Mouse (Mus musculus) hindbrain, embryonic 16.5 days (tissue): Measurements from ENCODE around the gene Olfr806. TPM values are rescaled to one million over a fixed set of nuclear protein-coding genes. Genes with fewer than 3 reads are reported as not detected.

Experiments used
- microRNA-seq: library from miRNA; unstranded; fragments of <30 nt; microRNA quantifications from one replicate; pipeline ENCODE4, GENCODE M21; 2017
- polyA plus RNA-seq: library from polyadenylated mRNA; unstranded; fragments of >200 nt; fragmentation: Nextera tagmentation; extraction: Ambion mirVana; gene quantifications from 2 replicates; pipeline ENCODE4 v1.2.1, GENCODE M21; 2015

Gene Olfr806
- polyA plus RNA-seq, 1 experiment from 2014 or later = not detected

Small RNAs within 50 kb of the gene (microRNA-seq; reads per million reads assigned to microRNA genes)
- not detected for gene Gm24485

Other genes starting within 250 kb of the Olfr806 start
- not detected in 2 replicates for gene Olfr790, start 243.4 kb downstream of the Olfr806 start, polyA plus RNA-seq
- not detected in 2 replicates for gene Olfr791, start 220.1 kb downstream of the Olfr806 start, polyA plus RNA-seq
- gene Olfr792, start 202.8 kb downstream of the Olfr806 start, polyA plus RNA-seq = not detected in 2 replicates
- gene Olfr794, start 174.3 kb downstream of the Olfr806 start, polyA plus RNA-seq = not detected in 2 replicates
- not detected in 2 replicates for gene Olfr796, start 129.4 kb downstream of the Olfr806 start, polyA plus RNA-seq
- gene Olfr798, start 114.0 kb downstream of the Olfr806 start, polyA plus RNA-seq = not detected in 2 replicates
- gene Olfr799, start 104.4 kb downstream of the Olfr806 start, polyA plus RNA-seq = not detected in 2 replicates
- not detected in 2 replicates for gene Olfr800, start 84.2 kb downstream of the Olfr806 start, polyA plus RNA-seq
- gene Olfr801, start 68.1 kb downstream of the Olfr806 start, polyA plus RNA-seq = not detected in 2 replicates
- gene Olfr802, start 53.8 kb downstream of the Olfr806 start, polyA plus RNA-seq = 0.02 TPM in 1 of 2 replicates, not detected in the other
- gene Olfr803, start 47.6 kb downstream of the Olfr806 start, polyA plus RNA-seq = not detected in 2 replicates
- not detected in 2 replicates for gene Olfr804, start 38.7 kb downstream of the Olfr806 start, polyA plus RNA-seq
- not detected in 2 replicates for gene Olfr805, start 12.5 kb downstream of the Olfr806 start, polyA plus RNA-seq
- gene Olfr807, start 15.9 kb upstream of the Olfr806 start, polyA plus RNA-seq = not detected in 2 replicates
- not detected in 2 replicates for gene Olfr808, start 23.6 kb upstream of the Olfr806 start, polyA plus RNA-seq
- not detected in 2 replicates for gene Olfr809, start 32.7 kb upstream of the Olfr806 start, polyA plus RNA-seq
- not detected in 2 replicates for gene Olfr810, start 53.0 kb upstream of the Olfr806 start, polyA plus RNA-seq
- not detected in 2 replicates for gene Olfr811, start 62.5 kb upstream of the Olfr806 start, polyA plus RNA-seq
- not detected in 2 replicates for gene Olfr812, start 104.2 kb upstream of the Olfr806 start, polyA plus RNA-seq
- gene Olfr813, start 113.4 kb upstream of the Olfr806 start, polyA plus RNA-seq = not detected in 2 replicates
- not detected in 2 replicates for gene Olfr814, start 137.9 kb upstream of the Olfr806 start, polyA plus RNA-seq
- not detected in 2 replicates for gene Olfr815, start 163.9 kb upstream of the Olfr806 start, polyA plus RNA-seq
- not detected in 2 replicates for gene Olfr816, start 173.7 kb upstream of the Olfr806 start, polyA plus RNA-seq
- gene Olfr818, start 207.2 kb upstream of the Olfr806 start, polyA plus RNA-seq = not detected in 2 replicates
- gene Olfr819, start 225.3 kb upstream of the Olfr806 start, polyA plus RNA-seq = not detected in 2 replicates
- gene Olfr247, start 234.2 kb upstream of the Olfr806 start, polyA plus RNA-seq = not detected in 2 replicates
- gene Gm10310, start 243.1 kb upstream of the Olfr806 start, polyA plus RNA-seq = not detected in 2 replicates